Mouse (Mus musculus) liver, postnatal 0 days (tissue): ENCODE measurements at regions not wholly inside any gene's neighbourhood (a gene's known extent, or its start where the extent isn't known, plus 50 kb on each side); places are given as distances from the start of the nearest gene placed in this dataset.

Experiments used
- CTCF ChIP-seq: sonication (generic); IDR thresholded peaks from 2 replicates; pipeline ENCODE4 v1.5.1; 2016; ENCODE audit warnings: antibody characterized with exemption, low read depth
- EP300 ChIP-seq: IDR thresholded peaks from 2 replicates; pipeline ENCODE4 v1.6.1; 2016; ENCODE audit warnings: antibody characterized with exemption, low read depth, mild to moderate bottlenecking

- TF ChIP-seq CTCF (no peak), EP300 (no peak)
These were observed 323.5 kb downstream of the Ppp3ca start for GRCm38 (mm10) chr3:136993473-136993872.
